Mouse (Mus musculus): ENCODE data around the gene Ephb2.

- no peak for TF ChIP-seq GATA1 (IDR thresholded peaks at IDR 0.05; ENCODE audit: borderline replicate concordance, low read length)
- TF ChIP-seq FLI1 (IDR thresholded peaks at IDR 0.05; ENCODE audit: low read length), result no peak
Measured at GRCm38 (mm10) chr4:136801463-136801862, 34.3 kb downstream of the Ephb2 start.
